ENCODE assay signal across 12 mouse cellular contexts in genomic region chr4:46042505-46042850, GRCm38 (mm10). TPM values are rescaled to one million over a fixed set of nuclear protein-coding genes. Genes with fewer than 3 reads are reported as not detected.
DNase-seq lines count a peak whose midpoint lies in the region; ATAC-seq and TF ChIP-seq lines count a peak whose summit lies in the region.
"Had no signal": no experiment of that assay in that cellular context is flagged by ENCODE, and none has a peak within 500 bp of the region (broad histone marks: within the 10 kb centered on the region; RNA-seq: fewer than 3 reads in every experiment).

No protein-coding gene starts in this region.

- no peak for ATAC-seq in lung, embryonic 14.5 days (ENCODE audit: insufficient read depth)
- ATAC-seq in lung, postnatal 0 days = no peak
- no peak for ATAC-seq in liver, postnatal 0 days
- ATAC-seq: forebrain, embryonic 16.5 days; hindbrain, postnatal 0 days had no signal

- H3K27me3 ChIP-seq in heart, embryonic 10.5 days (ENCODE audit: insufficient read depth, poor library complexity, severe bottlenecking) = peaks cover 28% of the 10 kb centered on the region
- peaks cover 38% of the 10 kb centered on the region for H3K27me3 ChIP-seq in lung, embryonic 14.5 days (ENCODE audit: insufficient read depth, low read length)
- H3K27me3 ChIP-seq in lung, postnatal 0 days (replicated peaks; ENCODE audit: insufficient read depth, low read length) = peaks cover 6% of the 10 kb centered on the region; the same call in 1 of the 2 replicates
- peaks cover 60% of the 10 kb centered on the region for H3K27me3 ChIP-seq in embryonic facial prominence, embryonic 10.5 days (replicated peaks; ENCODE audit: low read depth, poor library complexity, severe bottlenecking)
- peaks cover 20% of the 10 kb centered on the region for H3K27me3 ChIP-seq in liver, postnatal 0 days (ENCODE audit: insufficient read depth, low read length)

- 15% methylated on average over 5 of the region's 5 CpGs for WGBS in heart, embryonic 10.5 days
- WGBS in lung, embryonic 14.5 days = 41% methylated on average over 5 of the region's 5 CpGs
- 42% methylated on average over 5 of the region's 5 CpGs for WGBS in lung, postnatal 0 days
- WGBS in embryonic facial prominence, embryonic 10.5 days = 44% methylated on average over 5 of the region's 5 CpGs
- WGBS in liver, postnatal 0 days (ENCODE audit: insufficient replicate concordance) = 48% methylated on average over 5 of the region's 5 CpGs

- peaks cover 12% of the 10 kb centered on the region; the same call in 1 of the 2 replicates for H3K36me3 ChIP-seq in heart, embryonic 10.5 days
- no peaks in the 10 kb centered on the region for H3K36me3 ChIP-seq in lung, embryonic 14.5 days (ENCODE audit: insufficient read depth)
- H3K36me3 ChIP-seq in lung, postnatal 0 days (ENCODE audit: insufficient read depth, low read length) = no peaks in the 10 kb centered on the region
- no peaks in the 10 kb centered on the region for H3K36me3 ChIP-seq in embryonic facial prominence, embryonic 10.5 days (replicated peaks)
- no peaks in the 10 kb centered on the region; the same call in 1 of the 2 replicates for H3K36me3 ChIP-seq in liver, postnatal 0 days (replicated peaks; ENCODE audit: insufficient read depth, low read length)

- no peaks in the 10 kb centered on the region for H3K9me3 ChIP-seq in heart, embryonic 10.5 days
- no peaks in the 10 kb centered on the region for H3K9me3 ChIP-seq in lung, embryonic 14.5 days (ENCODE audit: low read depth, low read length)
- H3K9me3 ChIP-seq in lung, postnatal 0 days (ENCODE audit: low read length) = no peaks in the 10 kb centered on the region
- no peaks in the 10 kb centered on the region for H3K9me3 ChIP-seq in embryonic facial prominence, embryonic 10.5 days
- H3K9me3 ChIP-seq in liver, postnatal 0 days (ENCODE audit: low read length) = no peaks in the 10 kb centered on the region

- H3K4me3 ChIP-seq in heart, embryonic 10.5 days = peak overlapping the region; percentile 86
- no peak overlapping the region for H3K4me3 ChIP-seq in lung, embryonic 14.5 days (ENCODE audit: low read depth, low read length)
- H3K4me3 ChIP-seq in lung, postnatal 0 days (ENCODE audit: low read depth, low read length) = no peak overlapping the region
- H3K4me3 ChIP-seq in embryonic facial prominence, embryonic 10.5 days = no peak overlapping the region
- peak overlapping the region; percentile 87 for H3K4me3 ChIP-seq in liver, postnatal 0 days (ENCODE audit: low read depth, low read length)

- no peak overlapping the region for H3K9ac ChIP-seq in lung, embryonic 14.5 days
- H3K9ac ChIP-seq in lung, postnatal 0 days (replicated peaks; ENCODE audit: low read depth) = no peak overlapping the region
- peak overlapping the region; percentile 90 for H3K9ac ChIP-seq in liver, postnatal 0 days (replicated peaks)

- peak overlapping the region; percentile 34; the same call in 1 of the 2 replicates for H3K4me2 ChIP-seq in lung, embryonic 14.5 days
- H3K4me2 ChIP-seq in lung, postnatal 0 days (replicated peaks; ENCODE audit: low read depth, low read length) = no peak overlapping the region
- peak overlapping the region; percentile 92 for H3K4me2 ChIP-seq in liver, postnatal 0 days (ENCODE audit: low read depth, low read length)

- H3K27ac ChIP-seq in heart, embryonic 10.5 days = peak overlapping the region; percentile 97
- H3K27ac ChIP-seq in lung, embryonic 14.5 days (ENCODE audit: low read depth) = no peak overlapping the region
- no peak overlapping the region for H3K27ac ChIP-seq in lung, postnatal 0 days (ENCODE audit: low read length)
- 0 out of 2 replicates have a peak overlapping the region, but pooled peaks have one; percentile 44 for H3K27ac ChIP-seq in embryonic facial prominence, embryonic 10.5 days (replicated peaks)
- H3K27ac ChIP-seq in liver, postnatal 0 days (ENCODE audit: low read depth) = peak overlapping the region; percentile 77
- H3K27ac ChIP-seq: hindbrain, postnatal 0 days had no signal

- peak; percentile 86 for DNase-seq in heart, embryonic 10.5 days (ENCODE audit: low spot score)
- no peak for DNase-seq in heart, adult 8-10 months (ENCODE audit: low spot score)
- DNase-seq in lung, embryonic 14.5 days = no peak
- no peak for DNase-seq in lung, postnatal 0 days (ENCODE audit: low spot score)
- DNase-seq in embryonic facial prominence, embryonic 10.5 days (ENCODE audit: low spot score) = no peak
- peak; percentile 41 for DNase-seq in liver, postnatal 0 days
- DNase-seq in urinary bladder, postnatal 10 days (ENCODE audit: low spot score) = no peak
- DNase-seq in testis, postnatal 10 days (ENCODE audit: low spot score) = no peak
- DNase-seq: embryo, embryonic 11 days; right cerebral cortex, postnatal 25 days had no signal

- no peak for TF ChIP-seq EP300 in lung, postnatal 0 days (IDR thresholded peaks at IDR 0.05)
- TF ChIP-seq EP300 in liver, postnatal 0 days (IDR thresholded peaks at IDR 0.05; ENCODE audit: low read depth) = no peak

- H3K4me1 ChIP-seq in heart, embryonic 10.5 days = peaks cover 81% of the 10 kb centered on the region
- no peaks in the 10 kb centered on the region for H3K4me1 ChIP-seq in lung, embryonic 14.5 days (ENCODE audit: insufficient read depth)
- peaks cover 4% of the 10 kb centered on the region; the same call in 1 of the 2 replicates for H3K4me1 ChIP-seq in lung, postnatal 0 days (ENCODE audit: insufficient read depth, low read depth, low read length)
- peaks cover 36% of the 10 kb centered on the region for H3K4me1 ChIP-seq in embryonic facial prominence, embryonic 10.5 days
- H3K4me1 ChIP-seq in liver, postnatal 0 days (ENCODE audit: insufficient read depth) = peaks cover 19% of the 10 kb centered on the region

- TF ChIP-seq CTCF in lung, embryonic 14.5 days (IDR thresholded peaks at IDR 0.05; ENCODE audit: low read depth) = no peak
- TF ChIP-seq CTCF in lung, postnatal 0 days (IDR thresholded peaks at IDR 0.05) = no peak
- TF ChIP-seq CTCF in liver, postnatal 0 days (IDR thresholded peaks at IDR 0.05; ENCODE audit: low read depth) = no peak

RNA-seq across cellular contexts. Expression of gene Tmod1, which starts 3.7 kb away (rescaled TPM):
- 132 and 215 TPM in 2 replicates for polyA plus RNA-seq in heart, embryonic 10.5 days (2016; fragmentation: Nextera tagmentation; extraction: Ambion mirVana)
- 100 to 1,000 TPM; 233 to 302 (median 283) TPM for total RNA-seq in heart, adult 8-10 months (2022)
- polyA plus RNA-seq in lung, embryonic 14.5 days (2014; fragmentation: Nextera tagmentation; extraction: Ambion mirVana) = 2.0 and 5.0 TPM in 2 replicates
- 14.3 and 15.0 TPM in 2 replicates for polyA plus RNA-seq in lung, postnatal 0 days (2015; fragmentation: Nextera tagmentation; extraction: Ambion mirVana)
- polyA plus RNA-seq in embryonic facial prominence, embryonic 10.5 days (2016; fragmentation: Nextera tagmentation; extraction: Ambion mirVana) = 2.8 and 3.0 TPM in 2 replicates
- 13.9 and 14.1 TPM in 2 replicates for polyA plus RNA-seq in liver, postnatal 0 days (2015; fragmentation: Nextera tagmentation; extraction: Ambion mirVana)

Comparison
In these comparisons a context has a peak if more than half of its experiments do, and no peak if none do; other contexts are left out.
1. DNase-seq: peak in heart, embryonic 10.5 days (single experiment) and liver, postnatal 0 days (single experiment); none in heart, adult 8-10 months (single experiment), lung, embryonic 14.5 days (single experiment), lung, postnatal 0 days (single experiment), embryonic facial prominence, embryonic 10.5 days (single experiment), urinary bladder, postnatal 10 days (single experiment) and testis, postnatal 10 days (single experiment).
2. H3K27ac ChIP-seq: peak in heart, embryonic 10.5 days (single experiment), embryonic facial prominence, embryonic 10.5 days (single experiment) and liver, postnatal 0 days (single experiment); none in lung, embryonic 14.5 days (single experiment) and lung, postnatal 0 days (single experiment).
3. H3K4me3 ChIP-seq: peak in heart, embryonic 10.5 days (single experiment) and liver, postnatal 0 days (single experiment); none in lung, embryonic 14.5 days (single experiment), lung, postnatal 0 days (single experiment) and embryonic facial prominence, embryonic 10.5 days (single experiment).